Mouse (Mus musculus): Measurements from ENCODE around the gene Sypl. TPM values are rescaled to one million over a fixed set of nuclear protein-coding genes. Genes with fewer than 3 reads are reported as not detected.

Gene Sypl
- polyA plus RNA-seq, 1 experiment from 2014 or later, result 176 TPM

DNA sequence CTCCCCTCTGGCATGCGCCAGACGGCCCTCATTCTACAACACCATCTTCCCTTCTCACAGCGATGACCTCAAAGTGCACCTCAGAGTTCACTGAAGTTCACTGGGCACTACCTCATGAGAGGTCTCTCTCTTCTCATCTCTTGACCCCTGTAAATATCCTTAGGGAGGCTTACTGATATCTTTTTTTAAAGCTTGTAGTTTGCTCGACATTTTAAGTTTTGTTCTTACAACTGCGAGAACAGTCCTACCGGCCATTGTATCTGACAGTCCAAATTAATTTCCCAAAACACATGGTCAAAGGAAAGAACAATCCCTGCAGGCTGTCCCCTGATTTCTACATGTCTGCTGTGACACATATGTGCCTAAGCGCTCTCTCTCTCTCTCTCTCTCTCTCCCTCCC, 35.0 kb upstream of the Sypl start:
- no peak overlapping the region for H3K9ac ChIP-seq (ENCODE audit: low read depth, low read length)
- H3K4me1 ChIP-seq (replicated peaks; ENCODE audit: control insufficient read depth, insufficient read depth, low read length), result no peaks in the 10 kb centered on the region
- no peak overlapping the region for H3K4me3 ChIP-seq (ENCODE audit: low read depth, low read length)
- no peaks in the 10 kb centered on the region for H3K27me3 ChIP-seq (replicated peaks; ENCODE audit: control insufficient read depth, insufficient read depth, low read length)
- no peaks in the 10 kb centered on the region for H3K36me3 ChIP-seq (ENCODE audit: control insufficient read depth, insufficient read depth)
- no peak for TF ChIP-seq CTCF (IDR thresholded peaks at IDR 0.05; ENCODE audit: low read depth)
- no peak overlapping the region for H3K4me2 ChIP-seq (replicated peaks; ENCODE audit: low read depth)
- 83% methylated on average over 7 of the region's 7 CpGs for WGBS
- H3K9me3 ChIP-seq (ENCODE audit: control insufficient read depth), result no peaks in the 10 kb centered on the region
- ATAC-seq, result no peak
- H3K27ac ChIP-seq (ENCODE audit: low read depth, low read length), result no peak overlapping the region

DNA sequence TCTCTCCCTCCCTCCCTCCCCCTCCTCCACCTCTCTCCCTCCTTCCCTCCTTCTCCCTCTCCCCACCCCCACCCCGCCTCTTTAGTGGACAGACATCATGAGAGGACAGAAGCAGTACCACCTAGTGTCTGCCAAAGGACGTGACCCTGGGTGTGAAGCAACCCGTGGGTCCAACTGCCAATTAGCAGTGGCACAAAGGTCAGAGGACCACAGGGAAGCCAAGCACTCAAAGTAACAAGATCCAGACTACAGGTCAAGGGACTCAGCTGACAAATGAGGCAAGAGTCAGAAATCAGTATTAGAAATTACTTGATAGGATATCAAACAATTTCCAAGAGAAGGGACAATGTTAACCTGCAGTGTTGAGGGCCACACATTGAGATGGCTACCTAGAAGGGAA, 34.6 kb upstream of the Sypl start:
- no peak for ATAC-seq
- no peak for TF ChIP-seq CTCF (IDR thresholded peaks at IDR 0.05; ENCODE audit: low read depth)
- 45% methylated on average over 3 of the region's 3 CpGs for WGBS
- no peaks in the 10 kb centered on the region for H3K27me3 ChIP-seq (replicated peaks; ENCODE audit: control insufficient read depth, insufficient read depth, low read length)
- H3K4me3 ChIP-seq (ENCODE audit: low read depth, low read length), result no peak overlapping the region
- no peaks in the 10 kb centered on the region for H3K36me3 ChIP-seq (ENCODE audit: control insufficient read depth, insufficient read depth)
- no peak overlapping the region for H3K9ac ChIP-seq (ENCODE audit: low read depth, low read length)
- no peaks in the 10 kb centered on the region for H3K9me3 ChIP-seq (ENCODE audit: control insufficient read depth)
- no peak overlapping the region for H3K4me2 ChIP-seq (replicated peaks; ENCODE audit: low read depth)
- H3K4me1 ChIP-seq (replicated peaks; ENCODE audit: control insufficient read depth, insufficient read depth, low read length), result no peaks in the 10 kb centered on the region
- no peak overlapping the region for H3K27ac ChIP-seq (ENCODE audit: low read depth, low read length)

DNA sequence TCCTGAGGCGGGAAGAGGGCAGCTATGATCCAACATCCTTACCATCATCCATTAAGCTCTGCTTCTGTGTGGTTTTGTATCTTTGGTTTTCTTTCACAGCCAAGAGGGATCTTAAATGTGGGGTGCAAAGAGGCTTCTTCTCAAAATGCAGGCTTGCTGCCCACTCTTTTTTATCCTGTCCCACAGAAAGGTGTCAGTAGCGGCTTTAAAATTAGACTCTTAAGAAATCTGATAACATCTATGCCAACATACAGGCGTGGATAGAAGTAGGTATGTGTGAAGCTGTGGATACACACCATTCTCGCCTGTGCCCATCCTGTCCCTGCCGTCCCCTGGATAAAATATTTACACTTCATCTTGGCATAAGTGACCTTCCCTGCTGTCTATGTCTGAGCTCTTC, 34.2 kb upstream of the Sypl start:
- 80% methylated on average over 5 of the region's 5 CpGs for WGBS
- Histone ChIP-seq H3K27me3 (replicated peaks; ENCODE audit: control insufficient read depth, insufficient read depth, low read length) (no peaks in the 10 kb centered on the region), H3K36me3 (ENCODE audit: control insufficient read depth, insufficient read depth) (no peaks in the 10 kb centered on the region), H3K4me1 (replicated peaks; ENCODE audit: control insufficient read depth, insufficient read depth, low read length) (no peaks in the 10 kb centered on the region), H3K27ac (ENCODE audit: low read depth, low read length) (no peak overlapping the region), H3K4me3 (ENCODE audit: low read depth, low read length) (no peak overlapping the region), H3K4me2 (replicated peaks; ENCODE audit: low read depth) (no peak overlapping the region), H3K9ac (ENCODE audit: low read depth, low read length) (no peak overlapping the region), H3K9me3 (ENCODE audit: control insufficient read depth) (no peaks in the 10 kb centered on the region)
- TF ChIP-seq CTCF (IDR thresholded peaks at IDR 0.05; ENCODE audit: low read depth), result no peak
- ATAC-seq, result no peak

DNA sequence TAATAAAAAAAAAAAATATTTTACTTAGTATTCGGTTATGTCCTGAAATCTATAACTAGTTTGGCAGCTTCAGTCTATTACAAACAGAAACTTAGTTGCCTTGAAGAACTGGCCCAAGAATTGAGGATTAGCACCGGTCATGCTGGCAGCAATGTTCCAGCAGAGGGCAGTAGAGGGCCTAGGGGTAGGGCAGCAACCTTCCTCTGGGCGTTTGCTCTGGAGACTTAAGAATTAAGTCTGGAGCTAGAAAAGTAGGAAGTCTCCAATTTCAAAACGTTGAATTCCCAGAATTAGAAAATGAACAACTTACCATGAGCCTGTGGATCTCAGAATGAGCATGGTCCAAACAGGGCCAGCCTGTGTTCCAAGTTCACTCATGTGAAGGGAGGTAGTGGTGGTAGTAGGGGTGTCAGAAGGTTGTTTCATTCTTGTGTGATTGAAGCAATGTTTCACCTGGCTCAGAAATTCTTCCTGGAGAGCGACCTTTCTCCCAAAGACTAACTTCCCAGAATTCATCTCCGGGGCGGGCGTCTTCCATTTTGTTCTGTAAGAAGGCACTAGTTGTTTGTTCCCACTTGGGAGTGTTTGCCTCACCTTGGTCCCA, 33.4 kb upstream of the Sypl start:
- peak; percentile 95 for TF ChIP-seq CTCF (IDR thresholded peaks at IDR 0.05; ENCODE audit: low read depth)
- Histone ChIP-seq H3K4me3 (ENCODE audit: low read depth, low read length) (no peak overlapping the region), H3K27me3 (replicated peaks; ENCODE audit: control insufficient read depth, insufficient read depth, low read length) (no peaks in the 10 kb centered on the region), H3K9me3 (ENCODE audit: control insufficient read depth) (no peaks in the 10 kb centered on the region), H3K4me2 (replicated peaks; ENCODE audit: low read depth) (no peak overlapping the region), H3K36me3 (ENCODE audit: control insufficient read depth, insufficient read depth) (no peaks in the 10 kb centered on the region), H3K4me1 (replicated peaks; ENCODE audit: control insufficient read depth, insufficient read depth, low read length) (no peaks in the 10 kb centered on the region), H3K27ac (ENCODE audit: low read depth, low read length) (no peak overlapping the region), H3K9ac (ENCODE audit: low read depth, low read length) (no peak overlapping the region)
- ATAC-seq, result peak; percentile 52; the same call in 1 of the 2 replicates
- 58% methylated on average over 8 of the region's 8 CpGs for WGBS

DNA sequence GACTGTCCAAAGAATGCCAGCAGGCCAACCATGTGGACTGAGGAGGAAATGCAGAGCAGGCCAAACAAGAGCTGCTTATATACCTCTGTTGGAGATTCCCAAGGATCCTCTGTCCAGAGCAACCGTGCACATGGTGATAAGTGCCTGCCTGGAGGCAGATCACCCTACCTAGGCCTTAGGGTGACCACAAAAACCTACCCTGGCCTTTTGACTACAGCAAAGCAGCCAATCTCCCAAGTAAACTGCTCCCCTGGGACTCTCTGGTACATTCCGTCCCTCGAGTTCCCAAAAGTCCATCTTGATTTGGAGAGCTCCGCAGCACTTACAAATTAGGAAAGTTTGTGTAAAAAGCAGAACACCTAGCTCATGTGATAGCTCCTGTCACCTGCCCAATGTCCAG, 32.6 kb upstream of the Sypl start:
- no peaks in the 10 kb centered on the region for H3K4me1 ChIP-seq (replicated peaks; ENCODE audit: control insufficient read depth, insufficient read depth, low read length)
- H3K4me2 ChIP-seq (replicated peaks; ENCODE audit: low read depth), result no peak overlapping the region
- 81% methylated on average over 4 of the region's 4 CpGs for WGBS
- no peaks in the 10 kb centered on the region for H3K36me3 ChIP-seq (ENCODE audit: control insufficient read depth, insufficient read depth)
- no peak for ATAC-seq
- no peaks in the 10 kb centered on the region for H3K27me3 ChIP-seq (replicated peaks; ENCODE audit: control insufficient read depth, insufficient read depth, low read length)
- no peaks in the 10 kb centered on the region for H3K9me3 ChIP-seq (ENCODE audit: control insufficient read depth)
- TF ChIP-seq CTCF (IDR thresholded peaks at IDR 0.05; ENCODE audit: low read depth), result no peak
- no peak overlapping the region for H3K27ac ChIP-seq (ENCODE audit: low read depth, low read length)
- H3K4me3 ChIP-seq (ENCODE audit: low read depth, low read length), result no peak overlapping the region
- no peak overlapping the region for H3K9ac ChIP-seq (ENCODE audit: low read depth, low read length)

DNA sequence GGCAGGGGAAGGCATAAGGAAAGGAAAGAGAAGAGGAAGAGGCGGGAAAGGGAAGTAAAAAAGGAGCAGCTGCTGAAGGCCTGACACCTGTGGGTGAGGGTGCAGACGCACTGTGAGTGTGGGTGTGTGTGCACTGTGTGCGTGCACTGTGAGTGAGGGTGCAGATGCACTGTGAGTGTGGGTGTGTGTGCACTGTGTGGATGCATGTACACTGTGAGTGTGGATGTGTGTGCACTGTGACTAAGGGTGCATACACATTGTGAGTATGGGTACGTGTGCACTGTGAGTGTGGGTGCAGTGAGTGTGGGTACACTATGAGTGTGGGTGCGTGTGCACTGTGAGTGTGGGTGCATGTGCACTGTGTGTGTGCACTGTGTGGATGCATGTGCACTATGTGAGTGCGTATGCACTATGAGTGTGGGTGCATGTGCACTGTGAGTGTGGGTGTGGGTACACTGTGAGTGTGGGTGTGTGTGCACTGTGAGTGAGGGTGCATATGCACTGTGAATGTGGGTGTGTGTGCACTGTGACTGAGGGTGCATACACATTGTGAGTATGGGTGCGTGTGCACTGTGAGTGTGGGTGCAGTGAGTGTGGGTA, 32.1 kb upstream of the Sypl start:
- no peak for TF ChIP-seq CTCF (IDR thresholded peaks at IDR 0.05; ENCODE audit: low read depth)
- H3K4me3 ChIP-seq (ENCODE audit: low read depth, low read length), result no peak overlapping the region
- no peak overlapping the region for H3K27ac ChIP-seq (ENCODE audit: low read depth, low read length)
- no peaks in the 10 kb centered on the region for H3K27me3 ChIP-seq (replicated peaks; ENCODE audit: control insufficient read depth, insufficient read depth, low read length)
- no peaks in the 10 kb centered on the region for H3K4me1 ChIP-seq (replicated peaks; ENCODE audit: control insufficient read depth, insufficient read depth, low read length)
- WGBS, result 93% methylated on average over 7 of the region's 7 CpGs
- ATAC-seq, result no peak
- H3K4me2 ChIP-seq (replicated peaks; ENCODE audit: low read depth), result no peak overlapping the region
- H3K9ac ChIP-seq (ENCODE audit: low read depth, low read length), result no peak overlapping the region
- H3K9me3 ChIP-seq (ENCODE audit: control insufficient read depth), result no peaks in the 10 kb centered on the region
- no peaks in the 10 kb centered on the region for H3K36me3 ChIP-seq (ENCODE audit: control insufficient read depth, insufficient read depth)
